Mouse (Mus musculus) left cerebral cortex, adult 18-20 months (tissue): ENCODE results near the gene Gphb5. TPM values are rescaled to one million over a fixed set of nuclear protein-coding genes. Genes with fewer than 3 reads are reported as not detected.
A peak's percentile ranks its signal among the peaks of the same experiment; 100 is the strongest.
"Not testable (repeated sequence)": the region's sequence is repeated elsewhere in the genome, so short reads cannot be mapped to it uniquely, and the experiment has no call there.

Source experiments
- DNase-seq, 2 experiments: peaks; one replicate each; pipeline ENCODE4 v3.0.0; 2021 to 2022; ENCODE audit warnings: low spot score in 2 of 2, mixed read lengths in 1 of 2
- long read RNA-seq, 2 experiments: library from polyadenylated mRNA; stranded (forward); transcript quantifications; one replicate each; pipeline ENCODE4 v2.0.0; 2021
- total RNA-seq, 2 experiments: library from RNA; stranded (reverse); gene quantifications; 2 replicates each; pipeline ENCODE4 v1.2.3; 2021

The Gphb5 gene
- total RNA-seq = not detected
- long read RNA-seq, experiment 1 = 0 reads
- long read RNA-seq, experiment 2 = 0 reads

DNA sequence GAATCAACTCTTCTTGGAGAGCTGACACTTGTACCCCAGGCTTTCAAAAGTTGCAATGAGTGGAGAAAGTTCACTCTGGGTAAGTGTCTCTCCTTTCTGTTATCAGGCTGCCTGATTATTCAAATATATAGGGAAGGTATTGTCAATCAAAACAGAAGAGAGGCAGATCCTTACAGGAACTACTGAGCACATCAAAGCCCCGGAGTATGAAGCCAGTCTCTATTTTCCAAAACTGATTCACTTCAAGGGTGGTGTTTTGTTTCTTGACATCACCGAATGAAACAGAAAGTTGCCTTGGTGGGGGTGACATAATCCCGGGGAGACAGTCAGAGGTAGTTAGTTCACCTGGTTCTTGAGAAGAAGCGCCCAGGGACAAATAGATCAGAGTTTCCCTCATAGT, at the start of gene Gphb5:
Gene Gphb5, minus strand, starts transcription at position 101 of the 400 bp plus-strand sequence.
- DNase-seq = no peak

DNA sequence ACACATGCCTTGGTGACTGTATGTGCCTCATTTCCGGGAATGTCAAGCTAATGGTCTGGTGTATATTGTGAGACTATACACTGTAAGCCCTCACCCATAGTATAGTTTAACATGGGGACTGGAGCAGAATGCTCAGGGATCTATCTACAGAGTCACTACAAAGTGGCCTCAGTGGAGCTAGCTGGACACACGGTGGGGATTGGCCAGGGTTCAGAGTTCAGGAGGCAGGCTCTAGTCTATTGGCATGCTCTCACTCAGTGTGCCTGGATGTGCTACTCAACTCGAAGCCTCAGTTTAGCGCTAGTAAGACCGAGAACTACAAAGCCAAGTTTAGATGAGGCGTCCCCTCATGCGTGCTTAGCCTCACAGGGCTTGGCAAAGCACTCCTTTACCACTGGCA, 49.6 kb upstream of the Gphb5 start:
- DNase-seq = no peak

DNA sequence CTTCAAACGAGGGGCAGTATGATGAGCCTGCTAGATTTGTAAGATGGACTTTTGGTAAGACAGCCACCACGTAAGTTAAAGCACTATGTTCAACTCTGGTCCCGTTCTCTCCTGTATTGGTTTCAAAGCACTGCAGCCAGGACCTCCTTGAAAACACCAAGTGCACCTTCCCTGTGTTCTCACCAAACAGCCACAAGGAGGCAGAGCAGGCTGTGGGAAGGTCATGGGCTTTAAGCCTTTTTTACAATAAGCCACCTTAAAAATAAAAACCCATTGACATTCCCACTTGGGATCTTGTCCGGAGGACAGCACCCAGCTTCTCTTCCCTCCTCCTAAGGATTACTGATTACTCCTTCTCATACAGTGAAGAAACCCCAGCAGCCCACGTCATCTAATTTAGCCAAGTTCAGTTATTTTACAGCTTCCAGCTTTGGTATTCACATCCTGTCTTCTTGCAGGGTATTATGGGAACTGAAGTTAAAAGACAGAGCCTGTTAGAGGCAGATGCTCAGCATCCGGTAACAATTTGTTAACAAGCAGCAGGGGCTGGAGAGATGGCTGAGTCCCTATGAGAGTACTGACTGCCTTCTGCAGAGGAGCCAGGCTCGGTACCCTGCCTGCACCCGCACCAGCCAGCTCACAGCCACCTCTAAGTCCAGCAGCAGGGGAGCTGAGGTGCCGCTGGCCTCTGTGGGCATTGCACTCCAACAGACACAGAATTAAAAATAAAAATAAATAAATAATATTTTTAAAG, 47.6 kb upstream of the Gphb5 start:
- DNase-seq = peak in 1 of 2 experiments; percentile 23

DNA sequence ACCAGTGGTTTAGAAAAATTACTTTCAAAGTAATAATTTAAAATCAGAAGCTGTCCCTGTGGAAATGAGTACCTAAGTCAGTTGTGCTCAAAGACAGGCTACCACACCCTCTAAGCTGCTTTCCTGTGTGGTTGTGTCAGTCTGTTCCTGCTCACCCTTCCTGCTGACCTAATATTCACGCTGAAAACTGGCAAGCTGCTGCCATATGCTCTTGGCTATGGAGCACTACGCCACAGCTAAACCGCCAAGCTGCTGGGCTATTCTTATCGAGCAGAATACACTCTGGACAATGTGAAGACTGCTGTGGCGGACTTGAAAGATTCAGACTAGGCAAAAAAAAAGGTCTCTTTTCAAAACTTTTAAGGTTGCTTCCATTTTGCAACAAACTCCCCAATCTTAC, 44.0 kb upstream of the Gphb5 start:
- DNase-seq = no peak

DNA sequence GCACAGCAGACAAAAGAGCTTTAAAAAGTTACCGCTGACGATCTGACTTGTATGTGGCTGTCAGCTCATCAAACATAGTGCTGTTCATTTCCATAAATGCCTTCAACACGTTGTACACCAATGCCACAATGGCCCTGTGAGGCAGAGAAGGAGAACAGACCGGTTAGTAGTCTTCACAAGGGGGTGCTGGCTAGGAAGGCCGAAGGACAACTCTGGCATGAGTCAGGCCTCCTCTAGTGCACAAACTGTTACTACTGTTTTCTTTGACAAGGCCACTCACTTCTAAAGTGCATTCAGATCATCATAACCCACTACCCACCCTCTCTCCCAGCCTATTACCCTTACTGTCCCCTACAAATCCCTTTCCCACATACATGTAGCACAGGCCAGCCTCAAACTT, 43.1 kb upstream of the Gphb5 start:
- DNase-seq = no peak

DNA sequence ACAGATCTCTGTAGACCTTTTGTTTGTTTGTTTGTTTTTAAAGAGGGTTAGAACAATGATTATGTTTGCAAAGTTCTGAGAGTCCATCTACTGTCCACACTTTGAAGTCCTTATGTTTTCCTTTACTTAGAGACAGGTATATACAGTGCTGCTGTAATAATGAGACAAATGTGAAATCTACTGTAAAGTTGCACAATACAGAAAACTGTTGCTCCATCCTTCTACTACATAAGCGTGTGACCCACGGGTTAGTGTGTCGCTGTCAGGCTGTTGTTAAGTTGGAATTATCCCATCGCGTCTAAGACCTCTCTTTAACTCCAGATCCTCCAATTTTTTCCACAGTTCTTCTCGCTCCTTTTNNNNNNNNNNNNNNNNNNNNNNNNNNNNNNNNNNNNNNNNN, 36.9 kb upstream of the Gphb5 start:
- no peak for DNase-seq

DNA sequence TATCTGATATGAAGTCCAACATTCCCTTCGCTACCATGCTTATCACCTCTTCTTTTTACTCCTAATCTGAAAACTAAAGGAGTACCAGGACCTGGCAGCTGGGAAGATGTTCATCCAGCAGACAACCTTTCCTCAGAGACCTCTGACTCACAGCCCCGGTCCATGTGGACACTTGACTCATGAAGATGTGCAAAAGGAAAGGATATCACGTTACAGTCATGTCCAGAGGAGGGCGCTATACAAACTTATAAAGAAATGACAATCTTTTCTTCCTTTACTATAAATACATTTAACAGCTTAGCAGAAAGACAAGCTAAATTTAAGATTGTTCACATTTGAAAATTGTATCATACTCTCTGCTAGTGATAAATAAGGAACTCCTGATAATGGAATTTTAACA, 36.4 kb upstream of the Gphb5 start:
- no peak for DNase-seq

DNA sequence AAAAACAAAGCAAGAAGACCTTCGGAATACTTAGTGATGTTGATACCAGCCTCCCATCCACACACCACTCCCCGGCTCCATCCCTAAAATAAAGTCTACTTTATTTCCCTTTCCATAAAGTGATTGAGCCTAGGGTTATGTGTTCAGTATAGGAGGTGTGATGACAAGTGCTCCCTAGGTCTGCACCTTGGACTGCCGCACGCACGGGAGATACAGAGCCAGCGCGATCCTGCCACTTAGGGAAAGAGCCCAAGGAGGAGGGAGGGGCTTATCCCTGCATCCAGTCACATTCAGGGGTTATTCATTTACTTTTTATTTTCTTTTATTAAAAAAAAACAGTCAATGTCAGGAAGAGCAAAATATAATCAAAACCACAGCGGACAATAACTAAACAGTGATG, 34.0 kb upstream of the Gphb5 start:
- no peak for DNase-seq

DNA sequence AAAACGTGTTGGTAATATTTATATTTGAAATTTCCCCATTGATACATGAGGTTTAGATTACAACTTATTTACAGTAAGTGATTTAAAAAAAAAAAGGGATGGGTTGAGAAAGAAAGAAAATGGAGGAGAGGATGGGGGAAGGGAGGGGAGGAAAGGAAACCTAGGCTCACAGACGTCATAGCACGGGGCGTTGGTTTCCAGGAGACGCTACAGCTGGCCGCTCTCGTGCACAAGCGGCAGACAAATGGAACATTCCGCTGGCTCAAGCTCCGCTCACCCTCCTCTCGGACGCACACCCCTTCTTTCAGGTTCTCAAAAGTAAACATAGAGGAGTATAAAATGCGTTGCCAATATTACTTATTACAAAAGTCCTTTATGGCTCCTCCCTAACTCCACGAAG, 33.4 kb upstream of the Gphb5 start:
- DNase-seq = no peak

DNA sequence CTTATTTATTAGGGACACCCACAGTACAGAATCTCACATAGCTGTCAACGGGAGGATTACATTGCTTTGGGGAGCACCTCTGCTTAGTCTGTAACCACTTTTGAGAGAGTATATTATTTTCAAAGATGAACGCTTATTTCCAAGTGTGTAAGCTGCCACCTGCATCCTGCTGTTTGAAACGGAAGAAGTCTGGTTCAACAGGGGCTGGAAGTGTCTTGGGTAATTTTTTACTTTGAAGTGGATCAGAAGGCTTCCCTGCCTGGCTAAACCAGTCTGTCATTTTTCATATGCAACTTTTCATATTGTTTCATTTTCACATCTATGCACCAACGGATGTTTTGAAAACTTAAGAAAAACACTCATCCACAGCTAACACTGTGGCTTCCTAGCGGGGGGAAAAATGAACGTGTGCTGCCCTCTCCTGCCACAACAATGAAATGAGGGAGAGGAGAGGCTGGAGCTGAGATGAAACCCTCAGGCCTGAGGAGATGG, 32.9 kb upstream of the Gphb5 start:
- DNase-seq = no peak

DNA sequence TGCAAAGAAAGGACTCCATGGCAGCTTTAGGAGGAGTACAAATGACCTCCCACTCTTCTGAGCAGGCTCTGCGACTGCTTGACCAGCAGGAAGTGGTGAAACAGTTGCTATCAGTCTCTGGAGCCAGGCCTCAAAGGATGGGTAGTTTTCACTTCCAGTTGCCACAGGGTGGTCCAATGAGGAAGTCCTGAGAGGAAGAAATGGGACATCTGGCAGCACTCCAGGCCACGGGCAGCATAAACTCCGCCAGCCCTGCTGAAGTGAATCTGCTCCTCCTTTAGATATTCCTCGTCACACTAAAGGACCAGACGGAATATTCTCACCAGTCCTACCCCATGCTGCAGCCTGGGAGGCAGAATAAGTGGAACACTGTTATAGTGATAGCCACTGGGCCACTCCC, 32.3 kb upstream of the Gphb5 start:
- DNase-seq = no peak

DNA sequence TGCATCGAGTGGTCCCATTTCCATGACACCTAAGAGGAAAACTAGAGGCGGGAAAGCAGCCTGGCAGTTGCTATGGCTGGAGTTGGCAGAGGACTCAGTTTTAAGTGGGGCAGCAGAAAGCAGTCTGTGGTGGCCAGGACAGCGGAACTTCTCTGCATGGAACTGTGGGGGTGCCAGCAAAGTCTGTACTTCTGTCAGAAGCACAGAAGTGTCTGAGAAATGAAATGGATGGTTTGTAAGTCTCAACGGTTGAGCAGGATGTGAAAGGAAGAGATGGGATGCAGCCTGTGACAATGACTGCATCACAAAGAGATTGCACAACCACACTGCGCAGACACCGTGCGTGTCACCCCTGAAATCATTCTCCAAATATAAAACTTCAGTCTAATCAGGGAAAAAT, 29.7 kb upstream of the Gphb5 start:
- no peak for DNase-seq

DNA sequence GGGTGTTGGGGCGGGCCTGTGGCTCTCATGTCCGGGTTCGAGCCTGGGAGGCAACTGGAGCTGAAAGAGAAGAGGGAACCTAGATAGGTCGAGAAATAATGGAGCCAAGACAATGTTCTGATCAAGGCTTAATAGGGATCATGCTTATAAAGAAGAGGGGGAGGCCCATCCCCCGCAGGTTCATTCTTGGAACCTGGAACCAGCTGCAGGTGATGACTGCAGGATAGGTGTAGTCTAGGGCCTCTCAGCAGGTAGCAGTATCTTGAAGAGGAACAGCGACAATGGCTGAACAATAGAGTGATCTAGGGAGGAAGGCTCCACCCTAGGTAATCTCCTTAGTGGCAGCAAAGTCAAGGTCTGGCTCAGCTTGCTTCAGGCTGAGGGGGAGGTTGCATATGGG, 15.8 kb upstream of the Gphb5 start:
- DNase-seq = not testable (repeated sequence)

DNA sequence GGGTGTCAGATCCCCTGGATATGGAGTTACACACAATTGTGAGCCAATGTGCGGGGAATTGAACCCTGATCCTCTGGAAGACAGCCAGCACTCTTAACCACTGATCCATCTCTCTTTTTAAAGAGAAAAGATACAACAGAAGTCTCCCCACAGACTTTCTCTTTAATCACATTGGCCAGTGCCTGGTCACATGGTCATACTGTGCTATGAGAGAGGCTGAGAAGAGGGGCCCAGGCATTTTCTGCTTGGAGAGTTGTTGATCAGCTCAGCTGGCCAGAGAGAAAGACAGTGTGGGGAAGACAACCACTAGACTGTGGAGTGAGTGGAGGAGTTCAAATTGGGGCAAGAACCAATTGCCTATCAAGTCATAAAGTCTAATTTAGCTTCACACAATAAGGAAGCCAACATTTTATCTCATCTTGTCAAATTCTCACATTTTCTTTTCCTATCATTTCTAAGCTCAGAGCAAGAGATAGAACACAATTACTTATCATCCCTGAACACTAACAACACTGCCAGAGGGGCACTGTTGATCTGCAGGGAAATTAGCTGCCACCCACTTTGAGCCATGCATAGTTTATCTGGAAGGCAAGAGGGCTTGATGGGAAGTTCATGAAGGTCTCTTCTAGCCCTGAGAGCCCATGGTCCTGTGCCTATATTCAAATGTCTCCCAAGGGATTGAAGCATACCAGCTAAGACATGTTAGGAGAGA, 13.3 kb upstream of the Gphb5 start:
- no peak for DNase-seq

DNA sequence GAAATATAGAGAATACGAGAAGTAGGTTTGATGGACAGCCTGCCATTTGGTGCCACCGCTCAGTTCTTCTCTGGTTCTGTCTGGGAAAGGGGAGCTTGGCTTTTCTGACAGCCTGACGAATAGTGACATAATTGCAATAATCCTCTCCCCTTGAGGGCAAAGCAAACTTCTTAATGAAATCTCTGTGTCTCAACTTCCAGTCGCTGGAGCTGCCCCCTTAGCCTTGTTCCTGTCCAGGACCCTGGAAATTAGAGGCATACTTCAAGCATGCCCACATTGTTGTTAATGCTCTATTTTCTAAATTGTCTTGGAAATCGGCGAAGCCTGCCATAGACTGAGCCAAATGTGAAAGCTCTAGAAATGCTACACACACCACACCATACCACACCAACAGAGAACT, 12.1 kb upstream of the Gphb5 start:
- no peak for DNase-seq

DNA sequence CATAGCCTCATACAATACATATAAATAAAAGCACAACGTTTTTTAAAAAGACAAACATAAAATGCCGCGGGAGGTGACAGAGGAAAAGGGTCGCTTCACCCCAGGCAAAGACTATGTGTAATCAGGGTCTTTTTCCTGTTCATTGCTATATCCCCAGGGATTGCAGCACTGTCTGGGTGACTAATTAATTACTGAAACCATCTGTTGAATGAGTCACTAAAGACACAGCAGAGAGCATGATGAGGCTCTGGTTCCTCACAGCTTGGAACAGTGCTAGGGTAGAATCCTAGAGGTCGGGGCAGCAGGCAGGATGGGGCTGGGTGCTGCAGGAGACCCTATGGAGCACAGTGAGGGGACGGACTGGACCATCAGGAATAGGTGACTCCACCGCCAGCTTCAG, 9.3 kb upstream of the Gphb5 start:
- no peak for DNase-seq

DNA sequence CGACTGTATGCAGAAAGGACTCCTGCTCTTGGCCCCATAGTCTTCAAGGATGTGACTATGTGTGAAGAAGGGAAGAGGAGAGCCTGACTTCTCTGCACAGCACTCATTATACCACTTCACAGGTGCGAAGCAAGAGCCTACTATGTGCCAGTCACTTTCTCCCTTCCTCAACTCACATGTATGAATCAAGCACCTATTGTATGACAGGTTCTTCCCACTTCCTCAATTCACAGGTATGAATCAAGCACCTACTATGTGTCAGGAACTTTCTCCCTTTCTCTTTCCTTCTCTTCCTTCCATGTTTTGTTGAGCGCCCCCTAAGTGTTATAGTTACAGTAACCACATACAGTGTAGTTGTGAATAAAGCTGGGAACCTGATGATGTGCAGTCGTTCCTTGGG, 8.2 kb upstream of the Gphb5 start:
- DNase-seq = no peak

DNA sequence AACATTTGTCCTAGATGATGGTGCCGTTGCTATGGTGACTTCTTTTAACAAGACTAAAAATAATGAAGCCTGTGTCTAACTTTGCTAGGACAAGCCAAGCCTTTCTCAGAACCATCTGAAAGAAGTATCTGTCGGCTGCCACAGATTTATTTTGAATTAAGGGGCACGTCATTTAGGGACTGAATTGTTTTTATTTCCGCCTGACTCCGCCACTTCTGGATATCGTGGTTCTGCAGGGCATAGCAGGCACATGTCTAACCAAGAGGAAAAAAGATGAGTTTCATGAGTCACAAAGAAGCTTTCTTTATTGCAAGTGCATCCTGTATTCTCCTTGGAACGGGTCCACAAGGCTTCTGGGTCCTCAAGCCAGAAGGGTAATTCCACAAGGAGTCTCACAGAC, 7.8 kb upstream of the Gphb5 start:
- DNase-seq = peak in 1 of 2 experiments; percentile 12

DNA sequence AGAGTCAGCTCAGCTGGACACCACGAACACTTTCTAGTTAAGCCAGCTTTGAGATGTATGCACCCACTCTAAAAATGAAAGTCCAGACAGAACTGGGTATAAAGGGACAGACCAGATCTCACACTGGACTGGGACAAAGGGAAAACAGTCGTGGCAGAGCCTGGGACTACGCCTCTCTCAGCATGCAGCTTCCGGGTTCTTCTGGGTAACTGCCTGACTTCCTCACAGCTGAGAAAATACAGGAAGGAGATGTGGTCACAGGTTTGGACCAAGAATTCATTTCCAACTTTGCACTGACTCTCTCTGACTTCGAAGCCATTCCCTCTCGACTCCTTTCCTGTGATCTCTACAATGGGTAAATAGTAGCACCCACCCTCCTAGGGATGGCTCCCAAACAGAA, 1.6 kb downstream of the Gphb5 start:
- no peak for DNase-seq

DNA sequence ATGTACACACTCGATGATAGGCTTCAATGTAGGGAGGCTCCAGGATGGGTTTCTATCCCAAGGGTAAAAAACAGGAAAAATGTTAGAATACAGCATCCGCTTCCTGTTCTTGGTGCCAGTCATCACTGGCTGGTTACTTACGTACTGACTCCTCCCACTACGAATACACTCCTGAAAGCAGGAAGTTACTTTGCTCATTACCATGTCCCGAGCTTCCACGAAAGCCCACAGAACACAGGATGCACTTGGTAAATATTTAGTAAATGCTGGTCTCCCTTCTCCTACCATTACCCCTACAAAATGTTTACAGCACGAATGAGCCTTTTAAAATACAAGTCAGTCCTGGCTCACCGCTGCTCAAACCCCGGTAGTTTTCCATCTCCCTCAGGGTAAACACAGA, 3.6 kb downstream of the Gphb5 start:
- no peak for DNase-seq

DNA sequence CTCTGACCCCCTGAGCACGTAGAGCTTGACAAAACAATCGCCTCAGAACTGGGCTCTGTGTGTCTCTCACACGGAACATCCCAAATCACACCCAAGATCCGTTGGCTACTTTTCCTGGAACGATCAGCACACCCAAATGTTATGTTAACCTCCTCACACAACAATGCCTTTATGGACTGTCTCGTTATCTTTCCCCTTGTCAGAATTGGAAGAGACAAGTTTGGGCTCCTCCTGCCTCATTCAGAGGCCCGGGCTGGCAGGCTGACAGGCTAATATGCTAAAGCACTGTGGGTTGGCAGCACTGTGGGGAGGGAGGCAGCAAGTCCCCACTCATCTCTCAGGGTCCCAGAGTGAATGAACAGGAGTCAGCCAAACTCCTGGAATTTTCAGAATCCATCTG, 19.5 kb downstream of the Gphb5 start:
- no peak for DNase-seq

DNA sequence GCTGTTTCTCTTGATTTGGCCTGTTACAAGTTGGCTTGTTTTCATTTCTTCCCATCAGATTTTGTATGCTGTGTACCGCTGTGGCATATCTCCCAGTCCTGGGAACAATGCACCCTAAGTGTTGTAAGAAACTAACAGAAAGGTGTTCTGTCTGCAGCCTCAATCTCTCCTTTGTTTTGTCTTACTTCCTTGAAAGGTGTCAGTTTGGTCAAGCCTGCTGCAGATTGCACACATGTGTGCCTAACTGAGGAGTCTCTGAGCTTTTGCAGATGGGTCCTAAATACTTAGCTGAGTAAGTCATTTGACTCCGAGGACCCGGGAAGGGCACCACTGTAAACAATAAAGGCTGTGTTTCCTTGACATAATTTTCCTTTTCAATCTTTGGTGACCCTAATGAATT, 20.0 kb downstream of the Gphb5 start:
- DNase-seq = no peak
